Mouse (Mus musculus) limb, embryonic 14.5 days (tissue): ENCODE results near the gene Smad3. TPM values are rescaled to one million over a fixed set of nuclear protein-coding genes. Genes with fewer than 3 reads are reported as not detected.

Experiments used
- ATAC-seq: fragments of 200-750 bp; cut with Nextera tagmentation; 2 replicates; pipeline ENCODE4 v1.8.0; 2017; ENCODE audit warnings: low read depth, moderate number of reproducible peaks, moderate TSS enrichment; ENCODE audit not compliant: low FRiP score
- DNase-seq: peaks from one replicate; pipeline ENCODE4 v3.0.0-alpha.2; 2015; ENCODE audit warnings: low spot score
- H3K27ac ChIP-seq: fragments of 300-500 bp; sonication (generic); replicated peaks from 2 replicates; pipeline ENCODE4 v1.5.1; 2014; ENCODE audit warnings: low read depth, mild to moderate bottlenecking, low read length, moderate library complexity, mixed read lengths
- H3K27me3 ChIP-seq: fragments of 300-500 bp; sonication (generic); 2 replicates; pipeline ENCODE4 v1.6.1; 2014; ENCODE audit warnings: low read length, mixed read lengths; ENCODE audit not compliant: control insufficient read depth, insufficient read depth
- H3K36me3 ChIP-seq: fragments of 300-500 bp; sonication (generic); 2 replicates; pipeline ENCODE4 v1.6.1; 2014; ENCODE audit warnings: mild to moderate bottlenecking, low read length, moderate library complexity, mixed read lengths; ENCODE audit not compliant: control insufficient read depth, insufficient read depth
- H3K4me1 ChIP-seq: fragments of 300-500 bp; sonication (generic); 2 replicates; pipeline ENCODE4 v1.6.1; 2014; ENCODE audit warnings: antibody characterized with exemption, low read length, mixed read lengths; ENCODE audit not compliant: control insufficient read depth, insufficient read depth
- H3K4me2 ChIP-seq: fragments of 300-500 bp; sonication (generic); replicated peaks from 2 replicates; pipeline ENCODE4 v1.6.1; 2014; ENCODE audit warnings: low read depth, mild to moderate bottlenecking, low read length, moderate library complexity; ENCODE audit not compliant: severe bottlenecking
- H3K4me3 ChIP-seq: fragments of 300-500 bp; sonication (generic); replicated peaks from 2 replicates; pipeline ENCODE4 v1.5.1; 2014; ENCODE audit warnings: low read length
- H3K9ac ChIP-seq: fragments of 300-500 bp; sonication (generic); 2 replicates; pipeline ENCODE4 v1.6.1; 2014; ENCODE audit warnings: mild to moderate bottlenecking, low read depth, low read length, moderate library complexity; ENCODE audit not compliant: severe bottlenecking
- H3K9me3 ChIP-seq: fragments of 300-500 bp; sonication (generic); 2 replicates; pipeline ENCODE4 v1.6.1; 2016; ENCODE audit warnings: low read length; ENCODE audit not compliant: control insufficient read depth
- POLR2A ChIP-seq: fragments of 200-500 bp; IDR thresholded peaks from 2 replicates; pipeline ENCODE4 v1.8.0; 2012; ENCODE audit warnings: inconsistent platforms, mild to moderate bottlenecking, moderate library complexity, borderline replicate concordance; ENCODE audit not compliant: insufficient read depth, insufficient read length; ENCODE audit errors: extremely low read depth
- WGBS: fragments of 180-500 bp; shearing (Covaris S2); extraction: QIAGEN DNeasy Blood & Tissue Kit; methylation state at CpG from one replicate; pipeline ENCODE4 v1.1.7; 2014; 5-methylcytosine and 5-hydroxymethylcytosine counted together
- polyA plus RNA-seq, 2 experiments: library from polyadenylated mRNA; depleted of rRNA in 1 of 2; stranded (reverse) in 1 of 2; unstranded in 1 of 2; fragments of >200 nt; fragmentation: Nextera tagmentation in 1 of 2; extraction: Ambion mirVana in 1 of 2; gene quantifications; 2 replicates each; pipeline versions ENCODE4 v1.2.1 to v1.2.3; 2012 to 2014

Gene Smad3
- polyA plus RNA-seq, 2 experiments: 25.1 to 50.9 TPM

GRCm38 (mm10) chr9:63782744-63783143, 24.9 kb upstream of the Smad3 start:
- Histone ChIP-seq H3K36me3 (no peaks in the 10 kb centered on the region), H3K27me3 (no peaks in the 10 kb centered on the region), H3K9me3 (no peaks in the 10 kb centered on the region), H3K4me3 (no peak overlapping the region), H3K4me1 (peaks cover 42% of the 10 kb centered on the region), H3K27ac (no peak overlapping the region), H3K4me2 (no peak overlapping the region), H3K9ac (no peak overlapping the region)
- DNase-seq (peak; percentile 42), ATAC-seq (0 out of 2 replicates have a peak, but pooled peaks have one; percentile 21)
- no peak for TF ChIP-seq POLR2A
- 46% methylated on average over 4 of the region's 4 CpGs for WGBS

- no peak for DNase-seq
- Histone ChIP-seq H3K4me1 (peaks cover 39% of the 10 kb centered on the region), H3K9me3 (no peaks in the 10 kb centered on the region), H3K36me3 (no peaks in the 10 kb centered on the region), H3K27ac (no peak overlapping the region), H3K27me3 (no peaks in the 10 kb centered on the region), H3K4me2 (no peak overlapping the region), H3K4me3 (no peak overlapping the region), H3K9ac (no peak overlapping the region)
- ATAC-seq: no peak
- no peak for TF ChIP-seq POLR2A
- WGBS: 76% methylated on average over 6 of the region's 7 CpGs
Measured at GRCm38 (mm10) chr9:63781714-63782464, 24.1 kb upstream of the Smad3 start.

GRCm38 (mm10) chr9:63779950-63780887, 22.4 kb upstream of the Smad3 start:
- Histone ChIP-seq H3K27me3 (no peaks in the 10 kb centered on the region), H3K9me3 (no peaks in the 10 kb centered on the region), H3K4me1 (peaks cover 27% of the 10 kb centered on the region), H3K4me2 (peak overlapping the region; percentile 22), H3K27ac (peak overlapping the region; percentile 77), H3K36me3 (no peaks in the 10 kb centered on the region), H3K4me3 (no peak overlapping the region), H3K9ac (peak overlapping the region; percentile 8; the same call in 1 of the 2 replicates)
- WGBS: 17% methylated on average over 17 of the region's 17 CpGs
- ATAC-seq (peak; percentile 53), DNase-seq (peak; percentile 49)
- no peak for TF ChIP-seq POLR2A

GRCm38 (mm10) chr9:63776735-63777134, 18.9 kb upstream of the Smad3 start:
- Histone ChIP-seq H3K9ac (no peak overlapping the region), H3K9me3 (no peaks in the 10 kb centered on the region), H3K27ac (no peak overlapping the region), H3K36me3 (no peaks in the 10 kb centered on the region), H3K4me1 (peaks cover 26% of the 10 kb centered on the region), H3K27me3 (no peaks in the 10 kb centered on the region), H3K4me2 (no peak overlapping the region), H3K4me3 (no peak overlapping the region)
- 48% methylated on average over 3 of the region's 3 CpGs for WGBS
- no peak for TF ChIP-seq POLR2A
- ATAC-seq: no peak
- DNase-seq: no peak

- Histone ChIP-seq H3K4me2 (no peak overlapping the region), H3K27ac (no peak overlapping the region), H3K27me3 (no peaks in the 10 kb centered on the region), H3K9me3 (no peaks in the 10 kb centered on the region), H3K36me3 (no peaks in the 10 kb centered on the region), H3K4me3 (no peak overlapping the region), H3K9ac (no peak overlapping the region), H3K4me1 (peaks cover 17% of the 10 kb centered on the region)
- DNase-seq (no peak), ATAC-seq (no peak)
- WGBS: 87% methylated on average over 6 of the region's 6 CpGs
- TF ChIP-seq POLR2A: no peak
Measured at GRCm38 (mm10) chr9:63774854-63775483, 17.2 kb upstream of the Smad3 start.
